Mouse (Mus musculus): ENCODE measurements around the gene Hist1h2ac.
"Not testable (repeated sequence)": the region's sequence is repeated elsewhere in the genome, so short reads cannot be mapped to it uniquely, and the experiment has no call there.

Gene Hist1h2ac

GRCm38 (mm10) chr13:23683755-23684281 is at the start of gene Hist1h2ac, which contains the start of gene Hist1h2bc:
TSS of gene Hist1h2ac (minus strand) at chr13:23683948.
TSS of gene Hist1h2bc (plus strand) at chr13:23684199.
- DNase-seq, result peak; percentile 85

DNA sequence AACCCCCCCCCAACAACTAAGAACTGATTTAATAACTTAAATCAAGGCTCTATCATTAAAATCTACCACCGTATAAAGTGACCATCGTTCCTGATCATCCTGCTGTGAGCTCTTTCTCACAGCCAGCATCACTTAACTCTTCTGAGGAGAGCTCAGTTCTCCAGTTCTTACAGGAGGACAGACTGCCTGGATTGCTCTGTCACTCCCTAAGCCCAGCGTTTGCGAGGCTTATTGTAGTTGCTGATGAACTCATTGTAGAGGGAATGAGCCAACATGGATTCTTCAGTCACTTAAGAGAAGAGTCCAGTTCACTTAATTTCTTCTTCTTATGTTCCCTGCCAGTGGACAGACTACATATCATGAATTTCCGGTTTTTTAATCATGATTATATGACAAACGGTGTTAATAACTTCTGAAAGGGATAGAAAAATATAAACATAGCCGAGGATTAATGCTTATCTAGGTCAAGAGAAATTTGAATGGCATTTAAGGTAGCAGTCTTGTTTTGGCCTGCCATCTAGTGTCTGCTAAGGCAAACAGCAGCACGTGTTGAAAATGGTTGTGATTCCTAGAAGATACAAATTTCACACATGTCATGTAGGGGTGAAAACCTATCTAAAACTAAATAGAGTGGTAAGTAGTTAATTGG is 48.5 kb upstream of the Hist1h2ac start:
- peak; percentile 52 for DNase-seq

DNA sequence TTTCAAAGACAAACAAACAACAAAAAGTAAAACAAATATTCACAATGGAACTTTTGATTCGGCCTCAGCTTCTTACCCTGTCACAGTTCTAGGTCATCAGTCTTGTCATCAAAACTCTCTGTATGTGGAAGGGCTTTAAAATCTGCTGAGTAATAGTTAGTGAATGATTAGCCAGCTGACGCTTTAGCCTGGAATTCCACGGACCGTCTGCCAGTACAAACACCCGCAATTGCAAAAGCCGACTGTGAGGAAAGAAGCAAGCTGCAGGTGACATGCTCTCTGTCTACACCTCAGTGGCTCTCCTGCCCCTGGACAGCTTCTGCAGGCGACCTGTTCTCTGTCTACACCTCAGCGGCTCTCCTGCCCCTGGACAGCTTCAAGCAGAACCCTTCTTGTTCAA is 46.7 kb upstream of the Hist1h2ac start:
- no peak for DNase-seq

GRCm38 (mm10) chr13:23729706-23730105 is 46.0 kb upstream of the Hist1h2ac start:
- no peak for DNase-seq

DNA sequence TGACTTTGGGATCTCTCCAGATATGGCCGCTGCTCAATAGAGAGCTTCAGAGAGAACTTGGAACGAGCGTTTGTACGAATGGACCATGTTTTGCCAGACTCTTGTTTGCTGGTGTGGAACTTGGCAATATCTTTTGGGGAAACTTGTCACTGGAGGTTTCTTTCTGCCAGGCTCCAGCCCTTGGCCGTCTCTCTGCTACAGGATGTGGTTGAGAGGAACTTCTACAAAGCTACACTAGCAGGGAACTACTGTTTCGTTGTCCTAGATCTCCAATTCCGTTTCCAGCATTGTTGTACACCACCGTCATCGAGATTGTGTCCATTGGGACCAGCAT is 45.4 kb upstream of the Hist1h2ac start:
- peak; percentile 57 for DNase-seq

DNA sequence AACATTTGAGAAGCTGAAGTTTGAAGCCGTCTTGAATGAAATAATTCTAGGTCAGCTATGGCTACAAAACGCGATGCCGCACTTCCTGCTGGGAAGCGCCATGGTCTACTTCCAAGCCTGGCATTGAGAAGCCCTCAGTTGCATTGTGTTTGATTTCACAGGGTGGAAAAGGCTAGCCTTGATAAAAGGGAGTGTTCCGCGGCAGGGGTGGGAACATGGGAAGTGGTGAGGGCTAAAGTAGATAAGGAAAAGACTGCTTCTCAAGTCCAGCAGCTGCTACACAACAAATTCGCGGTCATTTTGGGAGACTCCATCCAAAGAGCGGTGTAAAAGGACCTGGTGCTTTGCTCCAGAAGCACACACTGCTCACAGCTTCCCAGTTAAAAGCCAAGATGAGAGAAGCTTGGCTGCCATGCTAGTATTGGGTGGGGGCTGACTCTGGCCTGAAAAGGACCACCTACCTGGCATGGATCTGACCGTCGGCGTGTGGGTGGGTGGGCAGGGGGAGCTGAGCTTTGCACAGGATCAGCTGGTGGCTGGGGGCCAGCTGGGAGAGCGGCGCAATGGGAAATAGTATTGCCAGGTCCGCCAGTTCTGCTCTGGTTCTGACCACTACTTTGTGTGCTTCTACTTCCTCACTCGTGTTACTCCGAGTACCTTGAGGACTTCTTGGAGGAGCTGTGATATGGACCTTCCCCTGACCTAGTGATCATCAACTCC is 44.9 kb upstream of the Hist1h2ac start:
- no peak for DNase-seq

DNA sequence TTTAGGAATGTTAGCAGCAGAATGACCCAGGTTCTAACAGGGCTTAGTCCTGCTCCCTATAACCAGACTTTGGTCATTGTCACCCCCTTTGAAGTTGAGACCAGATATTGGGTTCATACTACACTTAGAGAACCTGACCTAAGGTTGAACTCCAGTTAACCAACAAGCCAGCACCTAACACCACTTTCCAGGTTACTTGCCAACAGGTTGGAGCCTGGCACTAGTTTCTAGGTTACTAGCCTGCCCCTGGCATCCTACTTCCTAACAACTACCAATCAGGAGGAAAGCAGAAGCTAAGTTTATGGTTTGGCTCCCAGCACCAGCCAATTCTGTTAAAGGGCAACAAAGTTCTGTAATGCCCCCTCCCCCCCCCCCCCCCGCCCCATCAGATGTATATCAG is 41.5 kb upstream of the Hist1h2ac start:
- DNase-seq, result no peak

- DNase-seq, result no peak
Measured at GRCm38 (mm10) chr13:23724239-23724638, 40.5 kb upstream of the Hist1h2ac start.

DNA sequence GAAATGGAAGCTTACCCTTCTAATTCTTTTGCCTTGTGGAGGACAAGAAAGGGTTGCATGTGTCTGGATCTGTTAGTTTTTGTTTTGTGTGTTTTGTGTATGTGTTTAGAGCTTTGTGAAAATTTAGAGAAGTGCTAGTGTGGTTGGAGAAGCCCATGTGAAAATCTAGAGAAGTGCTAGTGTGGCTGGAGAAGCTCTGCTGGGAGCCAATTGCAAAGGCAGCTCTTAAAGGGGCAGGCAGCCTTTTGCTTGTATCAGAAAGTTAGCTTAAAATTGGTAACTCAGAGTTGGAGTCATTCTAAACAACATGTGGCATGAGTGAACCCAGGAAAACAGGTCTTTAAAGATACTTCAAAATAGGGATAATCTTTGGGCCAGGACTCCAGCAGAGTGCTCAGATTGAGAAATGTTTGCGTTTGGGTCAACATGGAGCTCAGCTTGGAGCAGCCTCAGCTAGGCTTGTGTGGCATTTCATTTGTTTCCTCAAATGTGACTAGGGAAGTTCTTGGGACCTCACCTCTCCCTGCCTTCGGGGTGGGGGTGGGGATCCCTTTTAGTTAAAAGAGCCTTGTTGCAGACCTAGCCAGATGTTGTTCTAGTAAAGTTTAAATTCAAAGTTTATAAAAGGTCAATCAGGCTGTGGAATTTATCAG is 34.0 kb upstream of the Hist1h2ac start:
- not testable (repeated sequence) for DNase-seq

DNA sequence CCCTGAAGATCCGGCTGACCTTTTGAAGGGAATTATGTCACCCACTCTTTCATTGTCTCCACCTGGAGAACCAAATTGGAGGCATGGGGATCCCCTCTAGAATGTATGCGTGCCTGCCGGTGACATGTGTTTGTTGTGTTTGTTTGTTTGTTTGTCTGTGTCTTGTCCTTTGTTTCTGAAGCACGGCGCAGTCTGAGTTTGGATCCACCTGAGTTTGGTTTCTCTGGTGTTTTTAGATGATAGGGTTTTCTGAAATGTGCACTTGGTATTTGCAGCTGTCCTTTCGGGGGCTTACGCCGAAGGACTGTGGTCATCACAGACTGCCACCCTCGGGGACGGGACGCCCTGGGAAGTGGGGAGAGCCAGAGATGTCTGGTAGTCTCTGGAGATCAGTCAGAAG is 33.4 kb upstream of the Hist1h2ac start:
- DNase-seq, result no peak

DNA sequence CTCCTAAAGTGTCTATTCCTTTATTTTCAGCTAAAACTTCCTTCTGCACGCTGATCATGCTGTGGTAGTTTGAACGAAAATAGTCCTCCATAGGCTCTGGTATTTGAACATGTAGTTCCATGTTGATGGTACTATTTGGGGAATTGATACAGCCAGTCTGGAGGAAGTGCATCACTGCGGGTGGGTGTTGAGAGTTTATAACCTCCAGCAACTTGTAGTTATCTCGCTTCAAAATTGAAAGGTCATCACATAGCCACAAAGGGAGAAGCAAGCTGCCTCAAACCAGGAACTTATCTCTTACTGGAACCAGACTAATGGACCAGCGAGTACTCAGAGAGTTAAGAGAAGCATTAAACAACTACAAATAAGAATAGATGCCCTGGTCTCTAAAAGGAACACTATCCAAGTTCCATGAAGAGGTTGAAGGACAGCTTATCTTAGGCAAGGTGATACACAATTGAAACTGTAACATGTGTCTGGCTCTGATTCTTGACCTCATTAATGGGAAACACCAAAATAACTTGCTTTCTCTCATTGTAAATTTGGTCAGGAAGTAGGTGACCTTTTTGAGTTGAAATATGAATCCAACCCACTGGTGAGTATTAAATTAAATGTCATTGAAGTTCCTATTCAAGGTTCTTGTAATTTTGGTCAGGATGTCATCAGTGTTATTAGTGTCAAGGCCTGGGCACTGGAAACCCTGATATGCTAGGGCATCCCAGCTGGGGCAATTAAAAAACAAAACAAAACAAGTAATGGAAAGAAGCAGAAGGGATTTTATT is 32.7 kb upstream of the Hist1h2ac start:
- no peak for DNase-seq

- DNase-seq, result peak; percentile 83
Measured at GRCm38 (mm10) chr13:23710374-23711089, 26.8 kb upstream of the Hist1h2ac start, which contains the start of gene Hfe. TSS of gene Hfe (minus strand) at chr13:23710854.

- no peak for DNase-seq
Measured at GRCm38 (mm10) chr13:23709714-23710373, 26.1 kb upstream of the Hist1h2ac start.

DNA sequence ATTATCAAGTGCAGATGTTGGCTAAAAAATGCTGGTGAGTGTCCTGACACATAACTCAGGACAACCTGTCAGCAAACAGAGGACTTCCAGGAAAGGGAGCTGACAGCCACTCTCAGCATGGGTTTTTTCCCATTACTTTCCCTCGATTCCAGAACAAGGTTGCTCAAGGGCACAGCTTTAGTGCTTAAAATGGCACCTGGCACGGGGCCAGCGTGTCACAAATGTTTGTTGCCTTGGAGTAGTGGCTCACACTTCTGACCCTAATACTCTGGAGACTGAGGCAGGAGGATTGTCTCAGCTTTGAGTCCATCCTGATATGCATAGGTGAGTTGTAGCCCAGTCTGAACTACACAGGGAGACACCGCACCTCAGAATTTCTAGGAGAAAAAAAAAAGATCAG is 24.9 kb upstream of the Hist1h2ac start:
- DNase-seq, result no peak

DNA sequence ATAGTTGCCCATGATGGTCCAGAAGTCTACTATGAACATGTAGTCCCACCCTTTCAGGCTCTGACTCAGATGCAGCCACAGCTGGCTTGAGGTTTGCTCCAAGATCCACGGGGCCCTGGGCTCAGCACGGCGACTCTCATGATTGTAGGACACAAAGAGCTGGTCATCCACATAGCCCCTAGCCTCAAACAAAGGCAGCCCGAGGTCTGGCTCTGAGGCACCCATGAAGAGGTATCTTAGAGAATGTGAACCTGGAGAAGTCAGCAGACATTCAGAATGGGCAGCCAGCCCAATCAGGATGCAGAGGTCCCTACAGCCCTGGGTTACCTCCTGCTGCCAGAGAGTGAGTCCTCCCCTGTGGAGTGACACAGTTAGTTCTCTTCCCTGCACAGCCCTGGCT is 24.3 kb upstream of the Hist1h2ac start:
- DNase-seq, result no peak

DNA sequence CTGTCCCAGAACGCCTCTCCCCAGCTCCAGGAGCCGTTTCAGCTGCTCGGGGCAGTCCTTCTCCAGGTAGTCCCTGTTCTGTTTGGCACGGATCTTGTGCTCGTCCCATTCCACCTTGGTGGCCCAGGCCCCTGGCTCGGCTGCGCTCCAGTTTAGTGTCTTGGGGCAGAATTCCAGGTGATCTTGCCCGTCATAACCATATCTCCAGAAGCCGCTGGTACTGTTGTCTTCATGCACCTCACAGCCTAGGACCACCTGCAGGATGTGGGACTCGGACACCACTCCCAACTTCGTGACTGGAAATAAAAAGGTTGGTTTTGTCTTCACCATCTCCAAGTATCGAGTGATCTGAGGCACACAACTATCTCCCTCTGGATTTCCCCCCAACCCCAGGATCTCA is 23.0 kb upstream of the Hist1h2ac start:
- DNase-seq, result no peak

- no peak for DNase-seq
Measured at GRCm38 (mm10) chr13:23705751-23706356, 22.1 kb upstream of the Hist1h2ac start.

- DNase-seq, result not testable (repeated sequence)
Measured at GRCm38 (mm10) chr13:23702801-23703200, 19.1 kb upstream of the Hist1h2ac start.

GRCm38 (mm10) chr13:23702220-23702619 is 18.5 kb upstream of the Hist1h2ac start:
- no peak for DNase-seq

- DNase-seq, result peak; percentile 84
Measured at GRCm38 (mm10) chr13:23700786-23701520, 17.2 kb upstream of the Hist1h2ac start.

DNA sequence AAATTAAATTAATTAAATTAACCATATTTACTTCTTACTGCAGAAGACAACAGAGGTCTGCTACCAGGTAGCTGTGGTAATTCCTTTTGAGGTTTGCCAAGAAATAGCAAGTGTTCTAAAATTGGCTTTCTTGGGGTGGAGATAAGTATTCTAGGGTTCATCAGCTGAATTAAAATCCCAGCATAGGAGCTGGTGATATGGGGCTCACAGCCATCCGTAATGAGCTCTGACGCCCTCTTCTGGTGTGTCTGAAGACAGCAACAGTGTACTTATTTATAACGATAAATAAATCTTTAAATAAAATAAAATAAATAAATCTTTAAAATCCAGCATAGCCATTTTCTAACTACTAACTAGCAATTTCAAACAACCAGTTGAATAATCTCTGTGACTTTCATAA is 16.0 kb upstream of the Hist1h2ac start:
- DNase-seq, result no peak

Data from thymus, postnatal 14 days (tissue).